Mouse (Mus musculus) midbrain, embryonic 14.5 days (tissue): ENCODE measurements at regions not wholly inside any gene's neighbourhood (a gene's known extent, or its start where the extent isn't known, plus 50 kb on each side); places are given as distances from the start of the nearest gene placed in this dataset.
"Not testable (repeated sequence)": the region's sequence is repeated elsewhere in the genome, so short reads cannot be mapped to it uniquely, and the experiment has no call there.

Experiments used
- ATAC-seq: fragments of 200-750 bp; cut with Nextera tagmentation; 2 replicates; pipeline ENCODE4 v1.8.0; 2017; ENCODE audit warnings: moderate number of reproducible peaks, moderate library complexity; ENCODE audit not compliant: low FRiP score, low TSS enrichment
- DNase-seq: peaks from one replicate; pipeline ENCODE4 v3.0.0-alpha.2; 2015
- H3K27ac ChIP-seq: fragments of 300-500 bp; sonication (generic); replicated peaks from 2 replicates; pipeline ENCODE4 v1.5.1; 2014; ENCODE audit warnings: mild to moderate bottlenecking, low read depth, low read length, moderate library complexity
- H3K27me3 ChIP-seq: fragments of 300-500 bp; sonication (generic); 2 replicates; pipeline ENCODE4 v1.6.1; 2014; ENCODE audit warnings: low read length, control low read depth, mixed read lengths; ENCODE audit not compliant: control insufficient read depth, insufficient read depth
- H3K36me3 ChIP-seq: fragments of 300-500 bp; sonication (generic); 2 replicates; pipeline ENCODE4 v1.6.1; 2014; ENCODE audit warnings: low read length, control low read depth; ENCODE audit not compliant: control insufficient read depth, insufficient read depth
- H3K4me1 ChIP-seq: fragments of 300-500 bp; sonication (generic); 2 replicates; pipeline ENCODE4 v1.6.1; 2014; ENCODE audit warnings: mild to moderate bottlenecking, antibody characterized with exemption, low read length, control low read depth; ENCODE audit not compliant: control insufficient read depth, insufficient read depth
- H3K4me2 ChIP-seq: fragments of 300-500 bp; sonication (generic); 2 replicates; pipeline ENCODE4 v1.6.1; 2014; ENCODE audit warnings: mild to moderate bottlenecking, low read length, moderate library complexity
- H3K4me3 ChIP-seq: fragments of 300-500 bp; sonication (generic); replicated peaks from 2 replicates; pipeline ENCODE4 v1.5.1; 2014; ENCODE audit warnings: low read depth, low read length
- H3K9ac ChIP-seq: fragments of 300-500 bp; sonication (generic); replicated peaks from 2 replicates; pipeline ENCODE4 v1.6.1; 2014; ENCODE audit warnings: mild to moderate bottlenecking, low read length, moderate library complexity
- H3K9me3 ChIP-seq: fragments of 300-500 bp; sonication (generic); 2 replicates; pipeline ENCODE4 v1.6.1; 2016; ENCODE audit warnings: low read length, control low read depth, mixed read lengths; ENCODE audit not compliant: control insufficient read depth
- WGBS: fragments of 180-500 bp; shearing (Covaris S2); extraction: QIAGEN DNeasy Blood & Tissue Kit; methylation state at CpG from one replicate; pipeline ENCODE4 v1.1.7; 2014; 5-methylcytosine and 5-hydroxymethylcytosine counted together

DNA sequence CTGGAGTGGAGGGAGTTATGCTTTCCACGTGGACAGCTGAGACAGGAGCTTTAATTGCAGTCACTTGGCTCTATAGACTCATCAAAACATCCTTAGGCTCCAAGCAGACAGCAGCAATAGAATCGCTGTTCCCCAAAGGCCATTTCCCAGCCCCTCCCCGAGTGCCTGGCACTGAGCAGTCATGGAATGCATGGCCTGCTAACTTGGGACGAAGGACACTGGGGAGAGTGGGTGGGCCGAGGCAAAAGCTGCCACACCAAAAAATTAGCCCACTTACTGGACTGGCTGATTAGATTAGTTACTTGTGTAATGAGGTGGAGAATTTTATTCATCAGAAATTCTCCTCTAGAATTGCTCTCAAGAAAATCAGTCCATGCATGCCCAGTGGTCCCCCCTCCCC is 172.3 kb downstream of the Cdca7 start:
- Histone ChIP-seq H3K4me2 (no peak overlapping the region), H3K27me3 (no peaks in the 10 kb centered on the region), H3K9me3 (no peaks in the 10 kb centered on the region), H3K36me3 (no peaks in the 10 kb centered on the region), H3K4me3 (no peak overlapping the region), H3K27ac (no peak overlapping the region), H3K9ac (no peak overlapping the region), H3K4me1 (no peaks in the 10 kb centered on the region)
- ATAC-seq = no peak
- WGBS = 58% methylated on average over 5 of the region's 5 CpGs
- DNase-seq = no peak

DNA sequence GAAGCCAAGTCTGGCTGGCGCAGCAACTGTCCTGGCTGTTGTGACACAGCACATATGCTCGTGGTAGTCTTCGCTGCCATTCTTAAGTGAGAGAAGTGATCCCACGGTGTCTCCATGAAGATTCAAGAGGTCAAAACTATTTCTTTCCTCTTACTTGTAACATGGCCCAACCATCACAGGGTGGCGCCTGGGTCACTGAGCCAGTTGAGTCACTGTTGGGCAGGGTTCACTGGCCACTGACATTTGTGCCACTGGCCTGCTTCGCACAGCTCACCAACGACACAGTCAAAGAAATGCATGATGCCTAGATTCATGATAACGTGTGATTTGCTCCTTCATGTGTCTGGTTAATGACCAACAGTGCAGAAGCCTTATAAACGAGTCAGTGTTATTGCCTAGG is 179.9 kb downstream of the Cdca7 start:
- H3K27ac ChIP-seq = no peak overlapping the region
- no peak for ATAC-seq

DNA sequence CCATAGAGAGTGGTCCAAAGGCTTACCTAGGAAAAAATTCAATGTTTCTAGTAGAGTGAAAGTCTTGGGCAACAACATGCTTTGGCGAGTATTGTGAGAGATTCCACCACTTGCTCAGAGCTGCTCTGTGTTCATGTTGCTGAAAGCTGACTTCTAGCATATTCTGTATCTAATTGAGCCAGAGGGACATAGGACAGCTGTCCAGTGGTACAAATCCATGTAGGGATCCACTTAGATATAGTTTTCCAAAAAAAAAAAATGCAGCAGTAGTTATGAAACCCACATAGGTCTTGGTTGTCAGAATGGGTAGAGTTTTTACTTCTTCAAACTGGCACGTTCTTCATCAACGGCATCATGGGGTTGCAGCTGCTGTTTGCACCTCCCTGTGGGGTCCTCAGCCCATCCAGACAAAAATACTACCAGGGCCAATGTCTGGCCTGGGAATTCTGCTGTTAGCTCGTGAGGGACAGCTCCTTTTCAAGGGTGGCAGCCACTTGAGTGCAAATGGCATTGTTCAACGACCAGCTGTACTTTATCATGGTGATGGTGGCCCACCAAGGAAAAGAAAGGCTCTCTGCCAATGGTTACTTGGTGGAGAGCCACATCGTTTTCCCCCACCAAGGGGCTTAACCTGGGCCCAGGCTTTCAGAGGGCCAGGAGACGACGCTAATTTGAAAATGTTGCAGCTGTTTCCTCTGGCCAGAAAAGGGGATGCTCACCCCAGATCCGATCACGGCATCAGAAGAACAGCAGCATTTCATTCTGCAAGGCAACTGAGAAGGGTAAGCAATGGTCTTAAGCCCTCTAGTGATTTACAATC is 181.4 kb downstream of the Cdca7 start:
- 74% methylated on average over 10 of the region's 10 CpGs for WGBS
- ATAC-seq = no peak
- no peak overlapping the region for H3K4me3 ChIP-seq

More for the DNA sequence above, 179.9 kb downstream of the Cdca7 start:
- H3K4me1 ChIP-seq = no peaks in the 10 kb centered on the region
- no peak overlapping the region for H3K9ac ChIP-seq
- H3K4me3 ChIP-seq = no peak overlapping the region
- H3K27me3 ChIP-seq = no peaks in the 10 kb centered on the region
- WGBS = 77% methylated on average over 9 of the region's 9 CpGs
- DNase-seq = no peak
- H3K4me2 ChIP-seq = no peak overlapping the region
- H3K9me3 ChIP-seq = no peaks in the 10 kb centered on the region
- no peaks in the 10 kb centered on the region for H3K36me3 ChIP-seq

DNA sequence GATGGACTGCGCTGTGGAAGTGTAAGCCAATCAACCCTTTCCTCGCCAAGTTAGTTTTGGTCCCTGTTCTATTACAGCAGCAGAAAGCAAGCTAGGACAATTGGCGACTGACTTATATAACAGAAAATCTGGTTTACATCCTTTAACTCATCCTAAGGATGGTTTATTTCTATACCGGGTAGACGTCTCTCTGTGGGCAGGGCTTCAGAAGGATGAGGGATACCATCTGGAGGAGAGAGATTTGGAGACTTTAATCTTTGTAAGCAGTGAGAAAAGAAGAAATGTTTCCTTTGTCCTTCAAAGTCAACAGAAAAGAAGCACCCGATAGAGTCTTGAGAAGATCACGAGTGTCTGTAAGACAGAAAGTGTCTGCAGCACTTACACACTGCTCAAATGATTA is 186.4 kb downstream of the Cdca7 start:
- Histone ChIP-seq H3K27ac (no peak overlapping the region), H3K36me3 (no peaks in the 10 kb centered on the region), H3K27me3 (no peaks in the 10 kb centered on the region), H3K4me3 (no peak overlapping the region), H3K9me3 (0 out of 2 replicates have a peak, but pooled peaks cover 3% of the 10 kb centered on the region), H3K4me2 (no peak overlapping the region), H3K9ac (no peak overlapping the region), H3K4me1 (no peaks in the 10 kb centered on the region)
- DNase-seq (no peak), ATAC-seq (no peak)
- WGBS = 91% methylated on average over 7 of the region's 7 CpGs

More for the DNA sequence above, 181.4 kb downstream of the Cdca7 start:
- no peaks in the 10 kb centered on the region for H3K27me3 ChIP-seq
- no peaks in the 10 kb centered on the region for H3K36me3 ChIP-seq
- H3K4me1 ChIP-seq = no peaks in the 10 kb centered on the region
- DNase-seq = no peak
- H3K9me3 ChIP-seq = 0 out of 2 replicates have a peak, but pooled peaks cover 3% of the 10 kb centered on the region
- no peak overlapping the region for H3K9ac ChIP-seq
- no peak overlapping the region for H3K27ac ChIP-seq
- H3K4me2 ChIP-seq = no peak overlapping the region

DNA sequence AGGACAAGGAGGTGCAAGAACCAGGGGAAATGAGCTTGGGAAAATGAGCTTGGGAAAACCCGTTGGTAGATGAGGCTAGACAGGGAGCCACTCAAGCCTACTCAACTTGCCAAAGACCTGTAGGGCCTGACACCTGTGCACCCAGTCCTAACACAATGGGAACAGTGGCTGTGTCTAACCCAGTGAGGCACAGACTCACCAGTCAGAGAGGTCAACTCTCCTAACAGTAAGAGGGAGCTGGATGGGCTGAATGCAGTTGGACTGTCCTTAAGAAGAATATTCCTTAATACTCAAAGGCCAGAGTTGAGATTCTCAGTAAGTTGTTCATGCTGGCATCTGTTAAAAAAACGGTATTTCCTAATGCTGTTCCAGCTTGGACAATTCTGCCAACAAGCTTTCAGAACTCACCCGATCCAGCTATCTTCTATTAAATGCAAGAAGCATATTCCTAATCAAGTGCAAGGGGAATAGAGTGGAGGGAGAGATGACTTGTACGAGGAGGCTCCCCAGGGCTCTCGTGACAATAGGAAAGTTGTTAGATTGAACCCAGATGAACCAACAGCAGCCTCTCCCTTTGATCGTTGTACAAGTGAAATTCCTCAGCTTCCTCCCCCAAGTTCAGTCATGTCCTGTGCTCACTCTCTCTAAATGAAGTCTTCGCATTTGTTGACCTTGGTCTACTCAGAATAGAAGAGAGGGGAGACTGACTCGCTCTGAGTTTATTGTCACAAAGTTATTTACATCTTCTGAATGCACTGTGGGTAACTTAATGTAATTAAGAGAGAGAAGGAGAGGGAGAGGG is 187.2 kb downstream of the Cdca7 start:
- no peaks in the 10 kb centered on the region for H3K4me1 ChIP-seq
- H3K27ac ChIP-seq = no peak overlapping the region
- H3K27me3 ChIP-seq = no peaks in the 10 kb centered on the region
- ATAC-seq (no peak), DNase-seq (no peak)
- 0 out of 2 replicates have a peak, but pooled peaks cover 3% of the 10 kb centered on the region for H3K9me3 ChIP-seq
- no peak overlapping the region for H3K9ac ChIP-seq
- H3K4me2 ChIP-seq = no peak overlapping the region
- 73% methylated on average over 8 of the region's 8 CpGs for WGBS
- no peak overlapping the region for H3K4me3 ChIP-seq
- no peaks in the 10 kb centered on the region for H3K36me3 ChIP-seq

DNA sequence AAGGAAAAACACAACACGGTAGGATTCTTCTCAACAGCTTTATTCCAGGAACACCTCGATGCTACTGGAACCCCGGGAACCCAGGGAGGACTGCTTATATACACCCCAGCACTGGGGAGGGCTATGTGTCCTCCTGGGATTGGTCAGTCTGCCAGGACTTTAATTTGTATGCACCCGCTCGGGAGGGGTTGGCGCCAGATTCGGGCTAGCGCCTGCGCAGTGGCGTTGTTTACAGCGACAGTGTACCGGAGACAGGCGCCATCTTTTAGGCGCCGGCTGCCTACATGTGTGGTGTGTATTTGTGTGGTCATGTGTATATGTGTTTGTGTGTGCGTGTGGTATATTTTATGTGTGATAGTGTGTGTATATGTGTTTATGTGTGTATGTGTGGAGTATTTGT is 191.4 kb downstream of the Cdca7 start:
- H3K9ac ChIP-seq, H3K36me3 ChIP-seq, ATAC-seq, H3K4me3 ChIP-seq, DNase-seq, H3K9me3 ChIP-seq, H3K27ac ChIP-seq, H3K4me2 ChIP-seq, H3K27me3 ChIP-seq, H3K4me1 ChIP-seq: not testable (repeated sequence)
- WGBS = 96% methylated on average over 16 of the region's 16 CpGs

DNA sequence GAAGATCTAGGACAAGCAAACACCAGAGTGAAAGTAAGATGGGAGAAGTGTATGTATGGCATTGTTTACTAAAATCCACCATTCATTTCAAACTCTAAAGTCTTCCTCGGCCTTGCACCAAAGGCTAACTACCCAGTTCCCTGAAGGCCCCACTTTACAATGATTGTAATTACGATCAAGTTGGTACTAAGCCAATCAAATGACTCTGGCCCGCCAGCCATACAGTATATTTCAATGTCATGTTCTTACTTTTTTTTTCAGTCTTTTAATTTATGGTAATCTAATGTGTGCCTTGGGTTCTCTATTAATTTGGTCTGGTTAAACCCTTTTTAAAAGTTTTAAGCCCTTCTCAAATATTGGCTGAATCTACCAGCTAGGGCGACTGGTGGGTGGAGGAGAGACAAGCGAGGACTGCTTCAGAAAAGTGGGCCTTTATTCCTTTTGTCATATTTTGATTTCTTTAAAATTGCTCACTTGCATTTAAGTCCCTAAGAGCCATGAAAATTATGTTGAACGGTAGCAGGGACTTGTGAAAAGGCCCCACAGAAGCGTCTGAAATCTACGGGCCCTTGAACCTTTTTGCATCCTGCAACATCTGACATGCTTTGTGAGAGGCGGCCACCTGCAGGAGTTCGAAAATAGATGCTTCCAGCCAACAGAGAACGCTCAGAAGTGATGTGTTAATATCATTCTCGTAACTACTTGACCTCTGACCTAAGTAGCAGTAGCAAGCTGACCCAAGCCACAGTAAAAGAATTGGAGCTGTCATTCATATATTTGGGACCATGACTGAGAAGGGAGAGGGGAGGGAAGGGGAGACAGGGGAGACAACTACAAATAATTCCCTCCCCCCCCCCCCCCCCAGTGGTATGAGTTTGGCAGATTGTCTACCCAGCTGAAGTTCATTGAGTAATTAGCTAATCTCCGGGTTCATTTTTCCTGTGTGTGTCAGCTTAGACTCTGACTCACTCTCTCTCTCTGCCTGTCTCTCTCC is 197.2 kb downstream of the Cdca7 start:
- DNase-seq = peak; percentile 41
- Histone ChIP-seq H3K36me3 (no peaks in the 10 kb centered on the region), H3K27me3 (peaks cover 13% of the 10 kb centered on the region; the same call in 1 of the 2 replicates), H3K9ac (no peak overlapping the region), H3K27ac (no peak overlapping the region), H3K4me2 (no peak overlapping the region), H3K4me1 (peaks cover 16% of the 10 kb centered on the region; the same call in 1 of the 2 replicates), H3K4me3 (no peak overlapping the region), H3K9me3 (no peaks in the 10 kb centered on the region)
- 10% methylated on average over 13 of the region's 13 CpGs for WGBS
- peak; percentile 37; the same call in 1 of the 2 replicates for ATAC-seq

DNA sequence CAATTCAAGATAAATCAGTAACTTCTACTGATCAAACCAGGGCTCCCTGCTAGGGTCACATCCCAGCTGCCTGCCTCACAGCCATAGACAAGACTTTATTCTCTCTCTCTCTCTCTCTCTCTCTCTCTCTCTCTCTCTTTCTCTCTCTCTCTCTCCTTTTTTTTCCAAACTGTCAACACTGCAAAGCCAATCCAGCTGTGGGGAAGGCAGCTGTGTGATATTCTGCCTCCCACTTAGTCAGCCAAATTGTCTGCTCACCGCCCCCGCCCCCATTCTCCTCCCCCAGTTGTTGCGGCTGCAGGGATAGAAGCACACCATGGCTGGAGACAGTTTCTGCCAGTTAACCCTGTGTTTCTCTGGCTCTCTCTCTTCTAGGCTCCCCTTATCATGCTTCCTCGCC is 198.3 kb downstream of the Cdca7 start:
- H3K4me3 ChIP-seq = no peak overlapping the region
- WGBS = 5% methylated on average over 4 of the region's 4 CpGs
- no peak overlapping the region for H3K9ac ChIP-seq
- DNase-seq = peak; percentile 28
- H3K27me3 ChIP-seq = peaks cover 13% of the 10 kb centered on the region; the same call in 1 of the 2 replicates
- 0 out of 2 replicates have a peak overlapping the region, but pooled peaks have one; percentile 3 for H3K4me2 ChIP-seq
- ATAC-seq = no peak
- H3K4me1 ChIP-seq = peaks cover 16% of the 10 kb centered on the region; the same call in 1 of the 2 replicates
- no peaks in the 10 kb centered on the region for H3K9me3 ChIP-seq
- no peak overlapping the region for H3K27ac ChIP-seq
- no peaks in the 10 kb centered on the region for H3K36me3 ChIP-seq
